Mouse (Mus musculus) 3134 (cell line): Measurements from ENCODE around the gene Cysrt1.

Experiments
- DNase-seq: peaks from one replicate; pipeline ENCODE4 v3.0.0-alpha.2; 2011; ENCODE audit warnings: low spot score; ENCODE audit not compliant: insufficient read length; ENCODE audit errors: extremely low read depth

Gene Cysrt1

DNA sequence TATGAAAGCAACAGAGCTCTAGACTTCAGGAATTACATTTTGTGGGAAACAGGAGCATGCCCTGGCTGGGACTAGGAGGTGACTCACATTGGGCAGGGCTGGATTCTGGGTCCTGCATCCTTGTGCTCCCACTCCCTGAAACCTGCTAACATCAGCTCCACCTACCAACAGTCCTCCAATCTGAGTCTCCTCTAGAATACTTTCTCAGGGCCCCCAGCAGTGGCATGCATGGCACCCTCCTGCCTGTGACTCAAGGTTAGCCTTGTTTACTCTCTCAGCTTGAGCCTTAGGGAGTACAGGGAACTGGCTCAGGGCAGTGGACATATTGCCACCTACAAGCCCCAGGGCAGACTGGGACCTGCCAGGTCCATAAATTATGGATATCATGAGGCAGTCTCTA lies 4.1 kb downstream of the Cysrt1 start:
- DNase-seq, result no peak

GRCm38 (mm10) chr2:25237522-25237921 lies 4.7 kb downstream of the Cysrt1 start:
- DNase-seq, result no peak

DNA sequence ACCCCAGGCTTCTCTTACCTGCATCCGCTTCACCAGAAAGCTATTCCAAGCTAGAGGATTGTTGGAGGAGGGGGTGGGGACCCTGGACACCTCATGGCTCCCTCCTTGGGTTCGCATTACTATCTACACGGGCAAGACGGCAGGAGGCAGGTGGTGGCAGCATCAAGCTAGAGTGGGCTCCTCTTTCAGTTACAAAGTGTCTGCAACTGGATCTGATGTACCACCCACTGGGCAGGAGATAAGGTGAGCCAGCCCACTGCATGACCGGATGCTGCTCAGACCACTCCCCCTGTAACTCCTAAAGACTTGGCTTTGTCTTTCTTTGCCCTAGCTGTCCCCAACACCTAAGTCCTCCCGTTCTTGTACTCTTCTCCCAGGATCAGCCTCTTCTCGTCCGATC lies 5.6 kb downstream of the Cysrt1 start, which contains the start of gene Rnf224:
TSS of gene Rnf224 (minus strand) at position 174 of the 400 bp plus-strand sequence.
- no peak for DNase-seq

- DNase-seq, result no peak
These were observed 7.6 kb downstream of the Cysrt1 start for GRCm38 (mm10) chr2:25234551-25235220.

GRCm38 (mm10) chr2:25234050-25234449 lies 8.2 kb downstream of the Cysrt1 start, which contains the start of gene Slc34a3:
Gene Slc34a3, minus strand, starts transcription at chr2:25234364.
- no peak for DNase-seq

DNA sequence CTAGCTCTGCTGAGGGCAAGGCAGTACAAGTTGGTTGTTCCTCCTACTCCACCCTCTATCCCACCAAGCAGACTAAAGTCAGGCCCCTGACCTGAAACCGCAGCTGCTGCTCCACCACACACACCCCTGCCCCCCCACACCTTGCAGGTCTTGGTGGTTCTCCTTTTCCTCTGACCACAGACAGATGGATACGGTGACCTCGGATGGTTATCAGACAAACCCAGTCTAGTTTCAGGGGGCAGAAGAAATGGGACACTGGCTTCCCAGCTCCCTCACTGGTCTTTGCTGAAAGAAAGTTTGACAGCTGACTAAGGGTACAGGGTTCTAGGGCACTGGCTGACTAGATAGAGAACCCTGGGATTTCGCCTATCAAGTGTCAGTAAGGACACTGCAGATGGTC lies 8.8 kb downstream of the Cysrt1 start:
- no peak for DNase-seq

DNA sequence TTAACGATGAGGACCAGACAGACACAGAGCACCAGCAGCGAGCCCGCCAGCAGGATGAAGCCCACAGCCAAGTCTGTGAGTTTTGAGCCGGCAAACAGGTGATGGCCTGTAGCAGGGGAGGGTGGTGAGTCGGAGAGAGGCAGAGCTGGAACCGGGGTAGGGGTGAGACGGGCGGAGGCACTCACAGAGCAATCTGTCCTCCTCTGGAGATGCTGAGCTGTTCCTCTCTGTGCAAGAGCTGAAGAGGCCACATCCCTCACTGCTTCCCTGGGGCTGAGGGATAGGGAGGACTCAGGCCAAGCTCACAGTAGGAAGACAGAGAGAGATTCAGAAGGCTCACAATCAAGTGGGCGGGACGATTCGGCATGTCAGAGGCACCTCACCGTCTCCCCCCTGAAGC lies 11.2 kb downstream of the Cysrt1 start:
- no peak for DNase-seq

DNA sequence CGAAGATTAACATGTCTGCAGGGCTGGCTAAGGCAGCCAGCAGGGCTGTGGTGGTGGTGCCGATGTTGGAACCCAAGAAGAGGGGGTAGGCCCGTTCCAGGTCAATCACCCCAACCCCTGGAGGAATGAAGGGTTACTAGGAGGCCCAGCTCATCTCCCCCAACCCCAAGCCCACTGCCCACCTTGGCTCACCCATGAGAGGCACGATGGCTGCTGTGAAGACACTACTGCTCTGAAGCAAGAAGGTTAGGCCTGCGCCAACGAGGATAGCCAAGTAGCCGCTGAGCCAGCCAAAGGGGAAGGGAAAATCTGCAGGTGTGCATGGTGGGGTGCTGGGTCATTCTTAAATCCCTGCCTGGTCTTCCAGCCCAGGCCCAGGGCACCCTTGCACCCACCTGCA lies 11.7 kb downstream of the Cysrt1 start:
- DNase-seq, result no peak

DNA sequence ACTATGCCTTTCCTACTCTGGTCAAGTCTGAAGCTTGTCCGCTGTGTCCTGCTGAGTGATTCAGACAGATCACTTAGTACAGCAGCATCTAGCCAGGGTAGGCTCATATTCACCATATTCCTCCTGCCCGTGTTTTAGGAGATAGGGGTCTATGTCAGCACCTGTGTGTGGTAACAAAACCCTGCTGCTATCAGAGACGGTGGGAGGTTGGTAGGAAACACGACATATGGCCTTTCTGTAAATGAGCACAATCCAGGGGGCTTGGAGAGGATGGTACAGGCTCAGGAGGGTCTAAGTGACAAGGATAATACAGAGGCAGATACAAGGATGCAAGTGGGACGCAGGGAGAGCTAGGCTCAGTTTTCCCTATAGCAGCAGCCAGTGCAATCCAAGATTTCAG lies 12.7 kb downstream of the Cysrt1 start:
- no peak for DNase-seq

DNA sequence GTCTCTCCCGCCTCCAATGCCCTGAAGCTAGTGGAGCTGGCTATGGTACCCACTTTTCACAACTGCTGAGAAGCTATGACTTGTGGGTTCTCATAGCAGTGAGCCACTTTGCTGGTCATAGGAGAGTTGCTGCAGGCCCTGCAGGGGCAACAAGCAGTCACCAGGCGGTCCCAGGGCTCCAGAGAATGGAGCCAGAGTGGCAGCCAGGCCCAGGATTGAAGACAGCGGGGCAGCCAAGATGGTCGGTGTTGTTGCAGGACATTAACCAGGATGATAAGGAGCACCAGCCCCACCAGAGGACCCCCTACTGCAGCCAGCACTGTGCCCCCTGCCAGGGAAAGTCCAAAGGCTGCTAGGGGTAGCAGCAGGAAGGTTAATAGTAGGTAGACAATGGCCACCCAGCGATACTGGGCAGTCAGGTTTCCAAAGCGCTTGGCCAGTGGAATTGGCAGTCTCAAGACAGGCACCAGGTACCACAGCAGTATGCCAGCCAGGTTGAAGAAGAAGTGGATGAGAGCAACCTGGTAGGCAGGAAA lies 13.2 kb downstream of the Cysrt1 start:
- DNase-seq, result no peak

DNA sequence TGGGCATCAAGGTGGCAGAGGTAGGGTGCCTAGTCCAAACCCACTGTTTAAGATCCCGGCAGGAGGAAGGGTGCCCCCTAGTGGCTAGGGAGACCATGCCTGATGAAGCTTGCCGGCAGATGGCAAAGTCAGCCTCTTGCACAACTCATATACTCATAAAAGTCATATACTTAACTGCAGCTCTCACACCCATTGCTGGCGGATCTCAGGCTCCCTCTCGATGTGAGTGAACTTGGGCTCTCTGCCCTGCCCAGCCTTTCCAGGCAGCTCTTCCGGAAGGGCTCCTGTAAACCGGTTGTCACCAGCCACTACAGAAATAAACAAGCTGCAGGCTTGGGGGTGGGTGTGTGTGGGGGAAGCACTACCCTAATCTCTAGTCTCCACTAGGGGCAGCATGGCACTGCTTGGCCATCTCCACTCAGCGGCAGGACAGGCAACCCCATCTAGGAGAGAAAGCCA lies 13.8 kb downstream of the Cysrt1 start:
- peak; percentile 78 for DNase-seq

DNA sequence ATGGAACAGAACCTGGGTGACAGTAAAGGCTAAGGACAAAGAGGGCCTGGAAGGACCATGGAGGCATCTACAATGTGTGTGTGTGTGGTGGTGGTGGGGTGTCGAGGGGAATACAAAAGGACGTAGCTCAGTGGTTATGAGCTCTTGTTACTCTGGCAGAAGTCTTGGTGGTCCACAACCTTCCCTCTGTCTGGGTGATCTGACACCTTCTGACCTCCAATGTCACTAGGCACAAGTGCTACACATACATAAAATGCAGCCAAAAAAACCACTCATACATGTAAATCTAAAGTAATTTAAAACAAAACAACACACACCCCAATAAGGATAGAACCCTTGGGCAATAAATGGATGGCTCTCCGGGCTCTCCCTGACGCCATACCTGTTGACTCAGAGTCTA lies 14.8 kb downstream of the Cysrt1 start:
- no peak for DNase-seq

GRCm38 (mm10) chr2:25226864-25227263 lies 15.4 kb downstream of the Cysrt1 start:
- DNase-seq, result no peak

DNA sequence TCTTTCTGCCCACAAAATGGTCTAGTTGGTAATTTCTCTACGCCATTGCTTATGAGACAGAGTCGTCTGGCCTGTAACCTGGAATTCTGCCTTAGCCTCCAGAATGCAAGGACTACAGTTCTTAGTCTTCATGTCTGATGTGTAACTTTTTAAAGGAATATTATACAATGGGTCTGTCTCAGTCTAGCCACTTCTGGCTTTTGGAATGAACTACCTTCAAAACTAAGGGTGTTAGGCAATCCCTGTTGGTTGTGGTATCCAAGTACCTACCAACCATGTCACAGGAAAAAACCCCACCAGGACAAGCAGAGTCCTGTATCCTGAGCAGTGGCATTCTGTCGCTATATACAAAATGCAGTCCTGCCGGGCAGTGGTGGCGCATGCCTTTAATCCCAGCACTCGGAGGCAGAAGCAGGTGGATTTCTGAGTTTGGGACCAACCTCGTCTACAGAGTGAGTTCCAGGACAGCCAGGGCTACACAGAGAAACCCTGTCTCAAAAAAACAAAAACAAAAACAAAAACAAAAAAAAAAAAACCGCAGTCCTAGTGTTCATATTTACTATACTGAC lies 16.4 kb downstream of the Cysrt1 start:
- no peak for DNase-seq

DNA sequence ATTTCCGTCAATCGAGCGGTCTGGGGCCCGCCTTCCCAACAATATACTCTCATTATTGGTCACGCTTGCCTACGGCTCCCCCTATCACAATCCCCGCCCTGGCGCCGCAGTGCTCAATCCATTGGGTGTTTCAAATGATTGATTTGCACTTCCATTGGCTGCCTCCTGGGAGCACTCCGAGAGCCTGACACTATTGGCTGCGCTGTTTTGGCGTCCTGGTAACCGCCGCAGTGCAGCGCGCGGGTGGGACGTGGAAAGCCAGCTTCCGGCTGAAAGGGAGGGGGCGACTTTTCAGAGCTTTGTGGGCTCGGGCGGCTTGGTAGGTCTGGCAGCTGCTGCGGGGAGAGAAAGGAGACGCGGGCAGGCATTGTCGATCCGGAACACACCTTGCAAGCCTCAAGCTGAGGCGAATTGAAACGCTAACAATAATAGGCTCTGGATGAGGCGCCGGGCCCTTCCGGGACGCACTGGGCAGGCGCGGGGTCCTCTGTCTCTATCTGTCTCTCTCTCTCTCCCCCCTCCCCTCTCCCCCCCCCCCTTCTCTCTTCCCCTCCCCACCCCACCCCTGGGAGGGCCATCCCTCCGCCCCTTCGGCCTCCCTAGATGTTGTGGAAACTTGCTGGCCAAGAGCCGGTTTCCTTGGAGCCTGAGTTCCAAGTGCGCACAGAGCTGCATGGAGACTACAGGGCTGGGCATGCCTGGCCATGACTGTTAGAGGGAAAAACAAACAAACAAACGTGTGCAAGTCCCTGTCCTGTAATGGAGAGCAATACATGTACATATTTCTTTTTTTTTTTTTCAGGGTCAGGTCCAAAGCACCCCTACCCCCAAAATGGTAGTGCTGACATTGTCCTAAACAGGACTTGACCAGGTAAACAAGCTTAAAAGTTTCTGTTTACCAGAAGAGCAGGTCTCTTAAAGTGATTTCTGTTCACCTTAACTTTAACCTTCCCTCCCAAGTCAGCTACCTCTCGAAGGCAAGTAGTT lies 17.2 kb downstream of the Cysrt1 start:
- peak; percentile 97 for DNase-seq

GRCm38 (mm10) chr2:25224492-25224765 lies 17.8 kb downstream of the Cysrt1 start, which contains the start of gene Tubb4b:
Gene Tubb4b, minus strand, starts transcription at chr2:25224702.
- DNase-seq, result no peak

DNA sequence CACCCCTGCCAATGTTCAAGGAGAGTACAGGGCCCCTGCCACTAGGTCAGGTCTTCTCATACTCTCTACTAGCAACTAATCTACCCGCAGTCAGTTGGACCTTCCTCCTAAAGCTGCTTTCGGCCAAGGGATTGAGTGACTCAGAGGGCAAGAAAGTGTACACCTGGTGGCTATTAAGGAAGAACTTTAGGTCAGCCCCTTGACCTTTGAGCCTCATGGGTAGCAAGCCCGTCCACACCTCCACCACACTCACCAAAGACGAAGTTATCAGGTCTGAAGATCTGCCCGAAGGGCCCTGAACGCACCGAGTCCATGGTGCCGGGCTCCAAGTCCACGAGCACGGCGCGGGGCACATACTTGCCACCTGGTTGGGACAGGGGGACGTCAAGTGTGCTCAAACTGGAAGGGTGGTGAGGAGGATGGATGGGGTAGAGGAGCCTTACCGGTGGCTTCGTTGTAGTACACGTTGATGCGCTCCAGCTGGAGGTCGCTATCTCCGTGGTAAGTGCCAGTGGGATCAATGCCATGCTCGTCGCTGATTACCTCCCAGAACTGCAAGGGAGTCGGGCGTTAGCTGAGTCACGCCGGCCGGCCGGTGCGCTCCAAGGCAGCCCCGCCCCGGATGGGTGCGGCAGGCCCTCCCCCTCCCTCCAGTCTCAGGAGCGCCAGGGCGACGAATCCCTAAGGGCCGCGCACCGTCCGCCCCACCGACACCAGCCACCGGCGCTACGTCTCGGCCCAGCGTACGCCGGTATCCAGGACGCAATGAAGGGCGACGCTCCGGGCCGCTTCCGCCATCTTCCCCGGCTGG lies 18.4 kb downstream of the Cysrt1 start:
- peak; percentile 92 for DNase-seq

DNA sequence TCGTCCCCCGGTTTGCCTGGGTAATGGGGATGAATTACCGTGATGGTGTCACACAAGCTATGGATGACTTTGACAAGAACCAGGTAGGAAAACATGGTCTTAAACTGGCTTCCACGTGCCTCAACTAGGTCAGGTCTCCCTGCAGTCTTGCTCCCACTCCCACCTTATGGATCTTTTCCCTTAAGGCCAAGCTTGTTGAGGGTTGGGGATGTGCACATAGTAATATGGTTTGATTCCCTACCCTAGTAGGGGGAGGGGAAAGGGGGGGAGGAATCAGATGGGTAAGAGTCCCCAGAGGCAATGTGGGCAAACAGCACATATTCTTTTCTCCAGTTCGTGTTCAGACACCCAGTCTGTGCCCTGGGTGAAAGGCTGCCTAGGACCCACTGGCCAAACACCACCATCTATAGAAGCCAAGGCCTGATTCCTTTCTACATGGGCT lies 20.9 kb downstream of the Cysrt1 start:
- peak; percentile 28 for DNase-seq

DNA sequence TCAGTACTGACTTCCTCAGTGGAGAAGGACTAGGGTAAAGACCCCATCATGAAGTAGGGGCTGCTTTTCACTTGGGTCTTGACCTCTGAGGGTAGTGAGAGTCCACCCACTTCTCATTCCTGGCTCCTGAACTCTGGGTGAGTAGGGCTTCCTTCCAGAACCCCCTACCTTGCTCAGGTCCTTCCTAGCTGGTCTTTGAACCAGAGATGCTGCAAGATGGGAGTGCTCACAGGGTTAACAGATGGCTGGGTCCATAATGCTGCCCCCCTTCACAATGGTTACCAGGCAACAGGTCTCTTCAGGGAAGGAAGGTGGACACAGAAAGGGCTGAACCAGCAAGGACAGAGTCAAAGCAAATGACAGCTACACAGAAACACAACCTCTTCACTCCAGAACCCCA lies 23.8 kb downstream of the Cysrt1 start, which contains the start of gene Fam166a:
TSS of gene Fam166a (plus strand) at position 301 of the 400 bp plus-strand sequence.
- DNase-seq, result no peak

DNA sequence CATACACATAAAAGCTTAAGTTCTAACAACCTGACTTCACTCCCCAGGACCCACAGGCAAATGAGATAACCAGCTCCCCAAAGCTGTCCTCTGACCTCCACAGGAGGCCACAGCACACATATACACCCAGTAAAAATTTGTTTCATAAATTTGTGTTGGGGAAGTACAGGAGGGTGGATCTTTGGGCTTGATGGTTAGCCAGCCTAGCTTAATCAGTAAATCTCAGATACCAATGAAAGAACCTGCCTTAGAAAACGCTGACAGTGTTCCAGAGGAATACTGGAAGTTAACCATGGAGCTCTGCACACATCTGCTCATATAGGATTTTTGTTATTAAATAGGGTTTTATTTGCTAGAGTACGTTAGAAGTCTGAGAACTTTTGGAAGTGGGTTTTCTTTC lies 24.6 kb downstream of the Cysrt1 start:
- DNase-seq, result no peak
